Mouse (Mus musculus) ES-Bruce4 (cell line): ENCODE measurements around the gene Als2.

Experiments
- CTCF ChIP-seq: IDR thresholded peaks from one replicate; pipeline ENCODE4 v1.8.1; 2011; ENCODE audit warnings: low read depth, low read length
- EP300 ChIP-seq: IDR thresholded peaks from 2 replicates; pipeline ENCODE4 v1.6.1; 2011; ENCODE audit warnings: low read depth, low read length; ENCODE audit not compliant: insufficient read depth
- POLR2A ChIP-seq: IDR thresholded peaks from one replicate; pipeline ENCODE4 v1.8.1; 2011; ENCODE audit warnings: low read length; ENCODE audit not compliant: insufficient read depth

DNA sequence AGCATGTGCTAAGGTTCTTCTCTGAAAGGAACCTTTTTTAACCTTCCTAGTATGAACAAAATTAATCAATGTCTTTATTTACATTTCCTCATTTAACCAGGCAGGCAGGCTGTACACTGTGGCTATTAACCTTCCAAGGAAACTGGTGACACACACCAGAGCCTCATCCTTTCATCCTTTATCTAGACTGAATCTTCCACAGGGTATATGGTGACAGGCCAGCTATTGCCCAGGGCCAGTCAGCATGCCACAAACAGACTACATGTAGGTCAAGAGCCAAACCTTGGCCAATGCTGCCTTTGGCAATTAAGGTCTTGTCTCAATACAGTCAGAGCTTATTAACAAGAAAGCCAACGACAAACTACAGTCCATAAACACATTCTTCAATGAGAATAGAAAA lies 35.5 kb downstream of the Als2 start:
- TF ChIP-seq CTCF (no peak), EP300 (no peak), POLR2A (no peak)
